Mouse (Mus musculus) skeletal muscle tissue, adult 2 months (tissue): ENCODE results near the gene Plcb2.

Source experiments
- DNase-seq: peaks from one replicate; pipeline ENCODE4 v3.0.0-alpha.2; 2012; ENCODE audit warnings: low read depth, low spot score

Plcb2 gene

DNA sequence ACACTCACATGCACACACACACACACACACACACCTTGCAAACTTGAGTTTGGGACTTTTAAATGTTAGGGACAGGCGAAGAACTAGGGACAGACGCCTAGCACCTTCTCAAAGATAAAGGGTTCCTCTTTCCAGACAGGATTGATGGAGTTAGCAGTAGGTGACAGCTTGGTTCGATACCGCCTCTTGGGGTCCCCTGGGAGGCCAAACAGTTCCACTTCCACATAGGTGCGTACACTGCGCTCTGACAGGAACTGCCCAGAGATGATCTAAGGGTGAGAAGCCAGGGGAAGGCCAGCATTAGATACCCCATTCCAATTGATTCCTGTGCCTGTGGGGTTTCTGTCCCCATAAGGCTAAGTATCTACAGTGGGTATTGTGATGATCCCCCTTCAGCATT, 14.6 kb downstream of the Plcb2 start:
- no peak for DNase-seq

DNA sequence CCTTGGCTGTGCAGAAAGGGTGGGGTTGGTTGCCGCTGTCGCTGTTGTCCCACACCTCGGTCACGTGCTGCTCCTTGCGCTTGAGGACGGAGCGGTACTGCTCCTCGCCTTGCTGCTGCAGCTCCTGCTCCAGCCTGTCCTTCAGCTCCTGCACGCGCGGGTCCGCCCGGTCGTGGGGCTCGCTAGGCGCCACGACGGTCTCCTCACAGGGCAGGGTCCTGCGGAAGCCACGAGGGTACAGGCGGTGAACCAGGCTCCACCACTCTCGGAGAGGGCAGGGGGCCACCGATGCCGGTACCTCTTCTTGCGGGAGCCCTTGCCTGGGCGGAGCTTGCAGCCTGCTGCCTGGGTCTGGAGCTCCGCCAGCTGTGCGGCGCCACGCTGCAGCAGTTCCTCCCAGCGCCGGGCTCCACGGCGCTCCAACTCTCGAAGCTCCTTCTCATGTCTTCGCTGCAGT, 17.2 kb downstream of the Plcb2 start:
- no peak for DNase-seq

GRCm38 (mm10) chr2:118709655-118710221, 18.5 kb downstream of the Plcb2 start:
- no peak for DNase-seq

- no peak for DNase-seq
These were observed 19.8 kb downstream of the Plcb2 start for GRCm38 (mm10) chr2:118708472-118708871.

GRCm38 (mm10) chr2:118706436-118706835, 21.8 kb downstream of the Plcb2 start:
- no peak for DNase-seq

DNA sequence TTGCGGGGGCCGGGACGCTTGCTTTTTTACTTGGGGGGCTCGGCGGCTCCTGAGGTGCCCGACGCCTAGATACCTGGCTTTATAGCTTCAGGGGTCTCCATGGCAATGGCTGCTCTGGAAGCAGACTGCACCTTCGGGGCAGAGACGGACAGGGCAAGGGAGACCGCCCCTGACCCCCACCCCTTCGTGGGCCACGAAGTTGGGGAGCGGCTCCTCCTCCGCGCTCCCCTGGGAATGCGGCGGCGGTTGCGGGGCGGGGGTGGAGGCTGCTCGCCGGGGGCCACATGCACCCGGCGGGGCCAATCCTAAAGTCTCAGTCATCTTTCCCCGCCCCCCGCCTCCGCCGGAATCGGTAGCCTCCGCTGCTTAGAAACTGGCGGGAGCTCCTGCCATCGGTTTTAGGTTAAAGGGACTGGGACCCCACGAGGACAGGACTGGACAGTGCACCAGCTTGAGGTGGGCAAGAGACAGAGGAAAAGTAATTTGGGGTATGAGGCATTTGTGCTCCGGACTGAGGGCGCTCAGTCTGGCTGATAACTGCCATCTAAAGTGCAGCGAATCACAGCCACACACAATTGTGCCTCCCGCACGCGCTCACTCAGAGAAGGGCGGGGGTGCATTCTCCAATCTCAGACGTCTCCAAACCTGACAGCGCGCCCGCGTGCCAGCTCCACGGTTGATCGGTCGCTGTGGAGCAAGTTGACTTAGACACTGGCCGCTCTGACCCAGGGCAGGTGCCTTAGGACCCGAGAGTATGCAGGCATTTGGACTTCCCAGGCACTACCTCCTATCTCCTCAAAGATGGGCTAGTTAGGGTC, 24.1 kb downstream of the Plcb2 start, which contains the start of gene Ankrd63:
Gene Ankrd63, minus strand, starts transcription at position 51 of the 818 bp plus-strand sequence.
- DNase-seq, result no peak

GRCm38 (mm10) chr2:118702883-118703761, 25.1 kb downstream of the Plcb2 start:
- DNase-seq, result no peak

GRCm38 (mm10) chr2:118701971-118702882, 26.0 kb downstream of the Plcb2 start:
- no peak for DNase-seq

DNA sequence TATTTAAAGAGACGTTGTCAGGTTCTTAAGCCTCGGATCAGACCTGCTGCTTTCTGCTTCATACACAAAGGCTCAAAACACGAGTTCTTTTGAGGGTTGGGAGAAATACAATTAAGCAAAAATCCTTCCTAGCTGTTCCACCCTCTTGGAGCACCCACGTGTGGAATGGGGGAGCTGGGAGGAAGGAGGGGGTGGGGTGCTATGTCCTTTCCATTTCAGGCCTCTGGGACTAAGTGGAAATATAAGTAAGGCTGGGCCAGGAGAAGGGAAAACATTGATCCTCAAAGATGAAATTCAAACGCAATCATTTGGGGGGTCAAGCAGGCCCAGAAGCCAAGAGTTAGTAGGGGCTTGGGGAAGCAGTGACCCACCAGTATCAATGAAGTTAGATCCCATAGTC, 27.1 kb downstream of the Plcb2 start:
- no peak for DNase-seq

- peak; percentile 54 for DNase-seq
These were observed 27.8 kb downstream of the Plcb2 start for GRCm38 (mm10) chr2:118700179-118701062.

DNA sequence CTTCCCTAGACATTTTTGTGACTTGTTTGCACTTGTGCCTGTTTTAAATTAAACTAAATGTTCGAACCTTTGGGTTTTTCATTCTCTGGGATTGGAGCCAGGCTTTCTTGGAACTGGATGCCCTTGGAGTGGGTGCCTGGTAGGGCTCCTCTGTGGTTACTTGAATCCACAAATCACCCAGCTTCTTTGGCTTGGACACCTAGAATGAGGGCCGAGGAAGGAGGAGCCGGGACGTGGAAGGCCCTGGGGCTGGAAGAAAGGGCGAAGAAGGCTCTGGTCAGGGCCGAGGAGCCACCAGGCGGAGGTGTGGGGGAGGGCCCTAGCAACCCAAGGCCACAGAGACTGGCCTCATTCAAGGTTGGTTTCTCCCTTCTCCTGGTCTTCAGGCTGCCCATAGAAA, 30.3 kb downstream of the Plcb2 start:
- DNase-seq, result peak; percentile 52

GRCm38 (mm10) chr2:118697311-118697877, 30.8 kb downstream of the Plcb2 start:
- peak; percentile 47 for DNase-seq

- DNase-seq, result no peak
These were observed 31.6 kb downstream of the Plcb2 start for GRCm38 (mm10) chr2:118696451-118697308.

DNA sequence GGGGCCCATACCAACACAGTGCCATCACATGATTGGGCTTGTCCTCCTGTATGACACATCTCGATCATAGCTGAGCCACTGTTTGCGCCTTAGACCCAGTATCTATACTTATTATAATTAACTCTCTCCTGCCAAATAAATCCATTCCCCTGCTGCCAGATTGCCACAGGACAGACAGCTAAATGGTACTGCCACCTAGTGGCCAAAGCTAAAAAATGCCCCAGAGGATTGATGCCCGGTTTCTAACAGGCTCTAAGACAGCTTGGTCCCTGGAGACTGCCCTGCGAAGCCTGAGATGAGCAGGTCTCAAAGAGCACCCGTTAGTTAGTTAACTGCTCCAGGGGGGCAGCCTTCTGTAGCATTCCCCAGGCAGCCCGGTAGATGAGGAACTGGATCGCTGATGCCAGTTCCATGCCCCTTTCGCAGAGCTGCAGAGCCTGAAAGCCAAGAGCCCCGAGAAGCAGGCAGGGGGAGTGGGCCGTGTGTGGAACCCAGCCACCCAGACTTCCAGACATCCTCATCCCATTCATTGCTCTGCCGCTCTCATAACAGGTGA, 32.5 kb downstream of the Plcb2 start:
- peak; percentile 54 for DNase-seq

DNA sequence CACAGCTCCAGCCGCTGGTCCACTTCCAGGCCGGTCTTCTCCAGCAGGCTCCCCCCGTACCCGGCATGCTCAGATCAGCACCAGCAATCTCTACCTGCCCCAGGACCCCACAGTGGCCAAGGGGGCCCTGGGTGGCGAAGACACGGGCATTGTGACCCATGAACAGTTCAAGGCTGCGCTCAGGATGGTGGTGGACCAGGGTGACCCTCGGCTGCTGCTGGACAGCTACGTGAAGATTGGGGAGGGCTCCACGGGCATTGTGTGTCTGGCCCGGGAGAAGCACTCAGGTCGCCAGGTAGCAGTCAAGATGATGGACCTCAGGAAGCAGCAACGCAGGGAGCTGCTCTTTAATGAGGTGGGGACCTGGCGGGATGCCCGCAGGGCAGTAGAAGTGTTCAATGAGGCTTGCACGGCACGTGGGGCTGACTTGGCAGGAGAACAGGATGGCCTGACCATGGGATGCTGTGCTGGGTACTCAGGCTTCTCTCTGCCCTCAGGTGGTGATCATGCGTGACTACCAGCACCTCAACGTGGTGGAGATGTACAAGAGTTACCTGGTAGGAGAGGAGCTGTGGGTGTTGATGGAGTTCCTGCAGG, 34.8 kb downstream of the Plcb2 start:
- no peak for DNase-seq

GRCm38 (mm10) chr2:118689875-118690274, 38.4 kb downstream of the Plcb2 start:
- DNase-seq, result no peak

GRCm38 (mm10) chr2:118687791-118688190, 40.4 kb downstream of the Plcb2 start:
- DNase-seq, result no peak

DNA sequence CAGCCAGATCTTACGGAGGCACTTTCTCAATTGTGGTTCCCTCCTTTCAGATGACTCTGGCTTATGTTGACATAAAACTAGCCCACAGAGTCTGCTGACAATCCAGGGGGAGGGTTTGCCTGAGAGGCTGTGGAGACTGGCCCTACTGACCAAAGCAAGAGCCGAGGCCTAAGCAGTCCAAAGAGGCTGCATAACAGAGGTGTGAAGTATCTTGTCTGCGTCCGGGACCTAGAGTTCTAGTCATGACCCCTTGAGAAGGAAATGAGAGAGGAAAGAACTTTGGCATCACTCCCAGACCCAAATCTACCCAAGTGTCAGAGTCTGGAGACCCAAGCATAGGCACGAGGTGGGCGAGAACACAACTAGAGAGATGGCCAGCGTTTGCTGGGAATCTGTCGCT, 41.5 kb downstream of the Plcb2 start:
- DNase-seq, result no peak
